Mouse (Mus musculus): ENCODE data around the gene B230118H07Rik.
A peak's percentile ranks its signal among the peaks of the same experiment; 100 is the strongest.
"Not testable (repeated sequence)": the region's sequence is repeated elsewhere in the genome, so short reads cannot be mapped to it uniquely, and the experiment has no call there.

Gene B230118H07Rik

DNA sequence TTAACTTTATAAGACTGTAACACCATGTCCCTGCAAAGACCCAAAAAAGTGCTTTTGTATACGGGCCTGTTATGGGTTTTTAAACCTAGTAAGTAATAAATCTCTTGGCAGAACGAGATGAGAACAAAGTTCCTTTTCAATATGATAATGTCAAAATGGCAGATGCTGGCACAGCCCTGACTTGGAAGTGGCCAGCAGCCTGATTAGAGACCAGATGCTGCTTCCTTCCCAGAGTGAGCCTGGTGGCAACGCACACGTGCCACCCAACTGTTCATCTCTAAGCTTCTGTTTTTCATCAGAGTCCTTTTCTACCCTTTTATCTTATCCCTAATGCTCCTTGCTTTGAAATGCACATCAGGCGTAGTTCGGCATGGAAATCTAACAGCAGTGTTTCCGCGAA, 58.0 kb downstream of the B230118H07Rik start:
- DNase-seq (ENCODE audit: low spot score): no peak

DNA sequence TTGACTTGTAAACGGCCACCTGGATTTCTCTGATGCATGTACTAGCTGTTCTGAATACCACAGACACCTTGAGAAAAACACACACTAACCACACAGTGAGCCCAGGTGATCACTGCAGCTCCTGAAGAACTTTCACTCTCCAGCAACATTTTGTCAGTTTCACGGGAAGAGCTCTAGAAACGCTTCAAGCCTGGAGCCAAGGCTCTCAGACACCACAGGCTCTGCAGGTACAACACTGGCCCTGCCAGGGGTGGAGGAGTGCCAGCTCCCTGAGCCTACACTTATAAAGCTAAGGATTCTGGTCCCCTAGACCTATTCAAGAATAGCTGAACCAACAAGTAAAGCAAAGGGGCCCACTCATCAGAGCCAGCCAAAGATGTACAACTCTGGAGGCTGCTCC, 67.9 kb downstream of the B230118H07Rik start:
- no peak for DNase-seq (ENCODE audit: low spot score)

DNA sequence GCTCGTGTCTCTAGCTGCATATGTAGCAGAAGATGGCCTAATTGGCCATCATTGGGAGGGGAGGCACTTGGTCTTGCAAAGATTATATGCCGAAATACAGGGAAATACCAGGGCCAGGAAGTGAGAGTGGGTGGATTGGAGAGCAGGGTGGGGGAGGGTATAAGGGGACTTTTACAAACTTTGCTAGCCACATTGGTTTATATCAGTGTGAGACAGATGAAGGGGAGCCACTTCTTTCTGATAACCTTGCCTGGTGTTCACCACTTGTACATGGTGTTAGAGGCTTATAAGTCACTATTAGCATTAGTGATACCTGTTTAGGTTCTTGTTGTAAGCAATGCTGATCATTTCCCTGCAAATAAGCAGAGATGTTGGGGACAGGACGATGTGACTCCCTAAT, 68.4 kb downstream of the B230118H07Rik start:
- no peak for DNase-seq (ENCODE audit: low spot score)

DNA sequence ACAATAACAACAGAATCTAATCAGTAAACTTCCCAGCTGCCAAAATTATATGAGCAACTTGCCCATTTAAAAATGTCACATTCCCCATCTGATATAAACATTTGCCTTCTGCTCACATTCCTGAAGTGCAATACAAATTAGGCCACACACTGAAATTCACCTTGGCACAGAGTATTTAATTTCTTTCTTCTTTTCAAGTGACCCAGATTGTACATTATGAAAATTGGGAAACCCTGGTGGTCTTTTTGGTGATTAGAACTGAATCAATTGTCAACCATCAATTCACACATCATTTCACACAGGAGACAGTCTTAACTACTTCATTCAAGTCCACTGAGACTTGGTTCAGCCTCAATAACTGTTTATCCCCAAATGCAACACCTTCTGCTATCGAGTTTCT, 68.9 kb downstream of the B230118H07Rik start:
- no peak for DNase-seq (ENCODE audit: low spot score)

DNA sequence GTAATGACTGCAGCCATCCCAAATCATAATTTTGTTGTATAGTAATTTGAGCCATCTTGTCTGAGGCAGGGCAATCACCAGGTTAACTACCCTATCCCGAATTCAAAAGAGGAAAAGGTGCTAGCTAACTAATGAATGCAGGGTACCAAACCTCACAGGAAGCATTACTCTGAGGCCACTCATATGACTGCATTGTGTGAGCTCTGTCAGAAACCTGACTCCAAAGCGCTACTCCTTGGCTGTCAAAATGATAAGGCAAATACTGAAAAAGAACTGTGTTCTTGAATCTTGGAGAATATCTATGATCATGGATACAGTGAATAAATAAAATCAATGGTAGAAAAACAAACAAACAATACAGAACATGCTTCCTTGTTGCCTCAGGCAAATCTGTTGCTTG, 69.3 kb downstream of the B230118H07Rik start:
- DNase-seq (ENCODE audit: low spot score): no peak

DNA sequence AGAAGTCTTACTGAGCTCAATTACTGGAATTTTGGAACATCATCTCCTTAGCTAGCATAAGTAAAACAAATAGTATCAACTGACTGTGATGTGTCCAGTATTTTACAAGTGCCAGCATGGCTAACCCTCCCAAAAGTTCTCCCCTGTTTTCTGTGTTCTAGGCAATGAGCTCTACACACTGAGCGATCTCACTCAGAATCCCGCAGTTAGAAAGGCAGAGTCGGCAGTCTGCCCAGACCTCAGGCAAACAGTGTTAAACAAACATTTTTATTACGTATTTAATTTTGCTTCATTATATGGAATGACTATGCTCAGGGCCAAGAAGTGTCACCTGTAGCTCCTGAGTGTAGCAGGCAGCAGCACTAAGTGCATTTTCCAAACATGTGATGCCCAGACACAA, 72.1 kb downstream of the B230118H07Rik start:
- no peak for DNase-seq (ENCODE audit: low spot score)

DNA sequence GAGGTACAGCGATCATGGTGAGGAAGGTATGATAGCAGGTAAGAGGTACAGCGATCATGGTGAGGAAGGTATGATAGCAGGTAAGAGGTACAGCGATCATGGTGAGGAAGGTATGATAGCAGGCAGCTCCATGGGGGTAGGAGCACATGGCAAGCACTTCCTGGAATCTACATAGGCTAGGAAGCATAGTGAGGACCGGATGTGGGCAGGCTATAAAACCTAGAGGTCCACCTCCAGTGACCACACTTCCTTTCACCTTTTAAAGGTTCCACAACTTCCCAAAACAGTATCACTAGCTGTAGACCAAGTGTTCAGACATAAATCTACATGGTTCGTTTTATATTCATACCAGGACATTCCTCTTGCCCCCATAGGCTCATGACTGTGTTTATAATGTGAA, 80.1 kb downstream of the B230118H07Rik start:
- DNase-seq (ENCODE audit: low spot score): no peak

DNA sequence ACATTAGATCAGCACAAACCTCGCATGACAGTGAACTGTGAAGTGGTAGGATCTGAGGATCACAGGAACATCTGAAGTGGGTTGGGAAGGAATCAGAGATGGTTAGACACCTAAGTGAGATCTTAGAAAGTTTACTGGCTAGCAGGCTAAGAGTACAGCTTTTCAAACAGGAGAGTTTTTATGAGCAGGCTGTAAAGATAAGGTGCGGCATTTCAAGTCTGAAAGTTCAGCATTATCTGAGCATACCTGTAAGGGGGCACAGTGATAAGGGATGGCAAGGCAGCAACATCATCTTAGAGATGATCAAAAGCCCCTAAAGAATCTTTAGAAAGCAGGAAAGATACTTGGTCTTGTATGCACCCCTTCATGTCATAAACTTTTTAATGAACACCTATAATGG, 81.8 kb downstream of the B230118H07Rik start:
- DNase-seq (ENCODE audit: low spot score): no peak

DNA sequence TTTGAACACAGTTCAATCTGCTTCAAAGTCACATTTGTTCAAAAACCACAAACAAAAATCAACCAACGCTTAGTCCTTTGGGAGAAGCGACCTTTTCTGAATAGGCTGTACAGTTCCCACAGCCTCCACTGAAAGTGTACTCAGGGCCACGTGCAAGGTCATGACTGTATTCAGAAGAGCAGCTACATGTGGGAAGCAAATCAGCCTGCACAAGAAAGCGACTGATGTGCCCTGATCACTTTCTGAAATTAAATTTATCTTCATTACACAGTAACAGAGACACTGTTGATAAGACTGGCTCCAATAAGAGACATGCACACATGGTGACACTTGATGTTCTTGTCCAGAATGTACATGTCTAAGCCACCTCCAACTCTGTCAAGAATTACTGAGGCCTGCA, 85.6 kb downstream of the B230118H07Rik start:
- no peak for DNase-seq (ENCODE audit: low spot score)

DNA sequence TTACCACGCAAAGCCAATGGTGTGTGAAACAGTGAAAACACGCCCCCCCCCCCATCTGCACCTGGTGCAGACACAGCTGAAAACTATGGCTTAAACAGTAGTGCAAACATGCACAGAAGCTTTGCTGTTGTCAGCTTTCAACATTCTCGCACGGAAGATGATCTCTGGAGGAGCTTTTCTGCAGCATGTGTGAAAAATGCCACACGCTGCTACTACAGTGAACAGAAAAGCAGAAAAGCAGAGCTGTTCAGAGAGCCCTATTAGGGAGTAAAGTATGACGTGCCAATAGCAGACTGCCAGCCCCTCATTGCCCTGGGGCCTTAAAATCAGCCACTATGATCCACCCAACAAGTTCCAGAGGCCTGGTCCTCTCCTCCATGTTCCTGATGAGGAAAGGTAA, 86.1 kb downstream of the B230118H07Rik start:
- DNase-seq (ENCODE audit: low spot score): no peak

DNA sequence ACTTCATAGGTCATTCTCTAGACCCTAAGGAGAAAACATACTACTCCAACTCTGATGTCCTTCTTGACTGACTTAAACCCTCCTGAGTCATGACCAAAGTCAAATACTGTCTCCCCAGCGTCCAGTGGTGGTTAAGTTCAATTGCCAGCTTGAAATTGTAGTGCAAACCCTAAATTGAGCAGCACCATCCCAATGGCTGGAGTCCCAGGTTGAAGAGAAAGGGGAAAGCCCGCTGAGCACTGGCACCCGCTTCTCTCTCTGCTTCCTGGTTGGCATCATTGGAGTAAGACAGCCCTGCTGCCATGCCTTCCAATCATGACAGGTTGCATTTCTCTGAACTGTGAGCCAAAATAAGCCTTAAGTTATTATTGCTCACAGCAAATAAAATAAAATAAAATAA, 89.9 kb downstream of the B230118H07Rik start:
- no peak for DNase-seq (ENCODE audit: low spot score)

DNA sequence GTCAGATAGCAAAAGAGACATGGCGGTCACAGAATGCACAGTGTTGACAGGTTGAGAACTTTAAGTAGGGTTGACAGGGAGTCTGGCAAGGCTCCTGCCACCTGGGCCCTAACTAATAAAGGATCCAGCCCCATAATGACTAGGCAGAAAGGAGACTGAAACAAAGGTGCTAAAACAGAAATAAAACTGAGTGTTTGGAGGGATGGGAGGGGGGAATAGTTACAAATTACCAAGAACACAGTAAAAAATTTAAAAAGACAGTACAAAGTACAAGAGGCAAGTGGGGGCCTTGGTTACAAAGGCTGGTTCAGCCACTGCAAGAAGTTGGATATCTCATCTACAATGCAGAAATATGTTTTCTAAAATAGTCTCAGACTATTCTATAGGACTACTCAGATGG, 93.4 kb downstream of the B230118H07Rik start:
- peak; percentile 4 for DNase-seq (ENCODE audit: low spot score)

DNA sequence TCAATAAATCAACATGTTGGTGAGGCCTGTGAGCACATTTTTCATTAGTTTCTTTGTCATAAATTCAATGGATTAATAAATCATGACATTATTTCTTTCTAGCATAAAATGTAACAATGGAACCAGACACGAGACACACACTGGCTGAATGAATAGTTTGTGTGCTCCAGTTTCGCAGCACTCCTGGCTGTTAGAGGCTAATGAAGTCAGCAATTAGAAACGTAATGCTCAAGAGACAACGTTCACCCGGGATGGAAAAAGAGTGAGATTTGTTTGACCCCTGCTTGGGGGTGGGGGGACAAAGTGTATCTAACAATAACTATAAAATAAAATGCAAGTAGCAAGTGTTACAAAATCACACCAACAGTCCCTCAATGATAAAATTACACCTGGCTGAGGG, 95.5 kb downstream of the B230118H07Rik start:
- DNase-seq (ENCODE audit: low spot score): no peak

DNA sequence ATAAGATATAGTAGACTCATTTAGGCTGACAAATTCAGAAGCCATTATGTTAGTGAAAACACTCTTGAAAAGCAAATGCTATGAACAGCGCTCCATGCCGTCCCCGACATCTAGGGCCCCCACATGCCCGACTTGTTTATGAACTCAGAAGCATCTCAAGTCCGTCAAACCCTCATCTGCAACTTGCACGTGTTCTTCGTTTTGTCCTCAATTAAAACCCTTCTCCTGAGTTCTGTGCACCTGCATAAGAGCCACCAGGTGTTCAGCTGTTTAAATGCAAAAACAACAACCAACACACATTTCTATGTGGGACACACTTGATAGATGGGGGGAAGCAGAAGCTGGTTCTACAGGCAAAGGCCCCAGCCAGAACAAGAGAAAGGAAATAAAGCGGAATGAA, 97.0 kb downstream of the B230118H07Rik start:
- DNase-seq (ENCODE audit: low spot score): no peak

DNA sequence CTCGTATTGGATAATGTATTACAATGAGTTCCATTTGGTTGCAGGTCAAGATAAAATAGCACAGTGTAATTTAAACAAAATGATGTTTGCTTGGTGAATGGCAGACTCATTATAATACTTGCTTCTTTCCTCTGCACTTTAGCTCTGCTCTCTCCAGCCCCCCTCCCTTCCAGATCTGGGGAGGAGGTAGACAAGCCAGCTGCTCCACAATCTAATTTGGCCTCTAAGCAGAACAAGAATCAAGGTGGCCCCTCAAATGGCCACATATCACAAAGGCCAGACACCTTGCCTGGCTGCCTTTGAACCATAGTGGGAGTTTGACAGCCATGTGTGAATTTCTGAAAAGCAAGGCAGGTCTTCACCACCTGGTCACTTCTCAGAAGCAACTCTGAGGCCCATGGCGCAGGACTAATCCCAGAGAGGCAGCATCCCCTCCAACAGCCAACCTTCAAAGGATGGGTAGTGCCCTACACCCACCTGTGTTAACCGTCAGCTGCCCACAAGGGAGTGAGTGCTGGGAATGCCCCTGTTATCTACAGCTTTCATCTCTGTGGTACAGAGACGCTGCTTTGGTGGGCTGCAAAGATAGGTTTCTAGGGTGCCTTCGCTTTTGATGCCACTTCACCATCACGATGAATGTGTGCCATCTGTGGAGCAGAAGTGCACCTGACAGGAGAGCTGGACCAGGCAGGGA, 98.2 kb downstream of the B230118H07Rik start:
- DNase-seq (ENCODE audit: low spot score): no peak

DNA sequence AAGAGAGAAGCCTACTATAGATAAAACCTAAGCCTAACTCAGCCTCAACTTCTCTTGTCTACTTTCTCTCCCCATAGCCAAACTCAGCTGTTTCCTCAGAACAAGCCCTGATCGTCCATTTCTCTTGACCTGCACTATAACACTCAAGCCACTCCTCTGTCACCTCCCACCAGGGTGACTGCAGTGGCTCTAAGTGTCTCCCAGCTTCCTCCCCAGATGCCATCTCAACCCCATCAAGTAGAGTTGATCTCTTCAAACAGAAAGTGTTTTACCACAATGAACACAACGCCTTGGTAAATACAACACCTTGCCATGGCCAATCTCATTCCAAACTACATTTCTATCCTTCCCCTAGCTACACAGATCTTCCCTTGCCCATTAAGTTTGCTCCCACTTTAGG, 99.2 kb downstream of the B230118H07Rik start:
- DNase-seq (ENCODE audit: low spot score): no peak

DNA sequence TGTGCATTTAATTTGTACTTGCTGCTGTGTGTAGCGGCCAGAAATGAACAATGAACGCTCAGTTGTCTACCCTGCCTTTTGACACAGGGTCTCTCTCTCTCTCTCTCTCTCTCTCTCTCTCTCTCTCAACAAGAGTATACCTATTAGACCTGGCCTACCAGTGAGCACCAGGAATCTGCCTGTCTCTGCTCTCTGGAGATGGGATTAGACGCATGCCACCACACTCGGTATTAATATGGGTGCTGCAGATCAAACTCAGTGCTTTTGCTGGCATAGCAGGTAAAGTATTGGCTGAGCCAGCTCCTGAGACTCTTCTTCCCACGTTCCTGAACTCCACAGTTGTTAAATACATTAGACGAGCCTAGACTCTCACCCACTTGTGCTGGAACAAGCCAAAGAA, 100.5 kb downstream of the B230118H07Rik start:
- DNase-seq (ENCODE audit: low spot score): no peak

DNA sequence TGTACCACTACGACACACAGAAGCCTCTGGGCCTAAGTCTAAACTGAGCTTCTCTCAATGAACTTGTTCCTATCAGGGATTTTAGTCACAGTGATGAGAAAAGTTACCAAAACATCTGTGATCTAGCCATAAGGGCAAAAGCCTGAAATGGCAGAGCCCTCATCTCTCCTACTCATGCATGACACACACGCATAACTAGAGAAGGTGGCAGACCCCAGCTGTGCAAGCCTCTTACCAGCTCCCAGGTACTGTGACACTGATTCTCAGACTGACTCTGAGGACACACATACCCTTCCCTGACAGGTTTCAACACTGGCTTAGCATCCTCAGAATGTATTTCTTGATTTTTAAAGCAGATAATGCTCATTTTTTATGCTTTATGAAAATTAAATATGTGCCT, 103.7 kb downstream of the B230118H07Rik start:
- DNase-seq (ENCODE audit: low spot score): no peak

DNA sequence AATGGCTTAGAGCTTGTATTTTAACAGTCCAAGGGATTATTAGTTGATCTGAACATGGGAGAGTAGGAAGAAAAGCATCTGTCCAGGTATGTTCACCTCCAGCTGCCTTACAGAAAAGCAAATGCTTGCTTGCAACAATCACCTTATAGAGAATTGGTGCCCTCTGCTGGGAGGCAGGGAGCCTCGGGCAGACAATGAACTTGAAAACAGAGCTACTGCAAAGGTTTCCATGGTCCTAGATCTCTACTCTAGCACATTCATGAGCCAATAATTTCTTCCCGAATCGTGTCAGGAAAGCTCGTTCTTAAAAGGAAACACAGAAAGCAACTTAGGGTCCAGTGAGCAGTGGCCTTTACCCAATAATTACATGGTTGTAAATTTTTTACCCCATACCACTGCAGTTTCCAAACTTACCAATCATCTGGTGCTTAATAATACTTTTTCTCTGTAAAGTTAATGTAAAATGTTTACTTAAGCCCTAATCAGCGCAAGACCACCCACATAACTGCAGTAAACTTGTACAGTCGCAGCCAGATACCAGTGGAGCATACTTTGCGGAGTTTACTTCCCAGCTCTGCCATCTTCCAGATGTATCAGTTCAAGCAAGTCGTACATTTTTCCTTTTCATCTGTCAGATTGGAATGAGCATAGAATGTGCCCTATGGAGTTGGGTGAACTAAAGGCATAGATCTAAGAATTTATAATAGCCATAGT, 105.5 kb downstream of the B230118H07Rik start:
- DNase-seq (ENCODE audit: low spot score): no peak

DNA sequence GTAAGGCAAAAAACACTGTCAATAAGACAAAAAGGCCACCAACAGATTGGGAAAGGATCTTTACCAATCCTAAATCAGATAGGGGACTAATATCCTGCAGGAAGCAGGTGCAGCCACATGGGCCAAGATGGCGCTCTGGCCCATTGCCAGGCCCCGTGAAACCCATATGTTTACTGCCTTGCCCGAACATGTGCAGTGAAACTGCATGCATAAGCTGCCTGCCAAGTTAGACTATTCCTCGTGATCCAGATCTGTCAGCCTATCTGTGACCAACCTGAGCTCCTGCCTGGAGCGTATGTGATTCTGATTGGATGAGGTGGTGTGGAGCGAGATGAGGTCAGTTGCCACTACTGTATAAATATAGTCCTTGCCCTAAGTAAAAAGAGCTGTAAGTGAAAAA, 112.4 kb downstream of the B230118H07Rik start:
- not testable (repeated sequence) for DNase-seq (ENCODE audit: low spot score)

DNA sequence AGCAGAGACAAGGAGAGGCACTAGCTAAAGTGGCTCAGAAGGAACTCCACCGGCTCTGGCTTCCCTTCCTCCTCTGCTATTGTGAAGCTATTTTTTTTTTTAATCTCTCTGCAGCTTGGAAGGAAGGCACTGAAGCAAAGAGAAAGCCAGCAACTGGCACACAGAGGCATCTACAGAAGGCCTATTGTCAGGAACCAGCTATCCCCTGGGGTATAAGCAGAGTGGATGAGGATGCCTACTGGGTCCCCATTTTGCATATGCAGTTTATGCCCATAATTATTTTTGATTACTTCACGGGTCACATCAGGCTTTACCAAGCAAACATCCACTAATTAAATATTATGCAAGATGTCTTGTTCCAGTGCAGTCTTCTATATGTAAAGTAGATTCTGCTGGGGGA, 115.6 kb downstream of the B230118H07Rik start:
- DNase-seq (ENCODE audit: low spot score): no peak

DNA sequence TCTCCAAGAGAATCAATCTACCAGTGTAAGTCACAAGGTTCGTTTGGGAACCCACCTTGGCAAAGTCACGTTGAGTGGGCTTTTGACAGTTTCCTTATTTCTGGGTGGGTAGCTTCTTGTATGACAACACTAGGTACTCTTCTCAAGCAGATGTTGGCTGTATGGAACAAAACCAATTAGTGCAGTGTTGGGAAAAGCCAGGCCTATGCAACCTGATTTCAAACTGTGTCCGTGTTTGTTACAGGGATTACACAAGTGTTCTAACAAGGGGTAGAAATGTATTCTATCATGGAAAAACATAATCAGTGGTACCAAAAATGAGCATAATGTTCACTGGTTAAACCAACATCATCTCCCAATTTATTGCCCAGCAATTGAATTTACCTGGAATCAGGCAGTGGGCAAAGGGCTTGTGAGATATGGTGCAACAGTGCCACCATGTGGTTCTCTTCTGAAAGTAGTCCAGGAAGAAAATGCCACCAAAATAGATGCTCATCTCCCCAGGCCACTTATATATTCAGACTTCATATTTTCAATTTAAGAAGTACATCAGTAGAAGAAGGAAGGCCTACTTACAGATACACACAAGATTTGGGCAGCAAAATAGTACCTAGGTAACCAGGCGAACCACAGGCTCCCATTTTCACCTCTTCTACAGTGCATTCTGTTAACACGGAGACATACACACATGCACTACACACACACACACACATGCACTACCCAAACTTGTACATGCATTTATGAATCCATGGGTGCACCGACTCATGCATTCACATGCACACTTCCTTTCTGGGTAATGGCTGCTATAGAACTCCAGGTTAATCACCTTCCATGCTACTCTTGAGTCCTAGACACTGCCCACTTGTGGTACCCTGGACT, 123.6 kb downstream of the B230118H07Rik start:
- no peak for DNase-seq (ENCODE audit: low spot score)

DNA sequence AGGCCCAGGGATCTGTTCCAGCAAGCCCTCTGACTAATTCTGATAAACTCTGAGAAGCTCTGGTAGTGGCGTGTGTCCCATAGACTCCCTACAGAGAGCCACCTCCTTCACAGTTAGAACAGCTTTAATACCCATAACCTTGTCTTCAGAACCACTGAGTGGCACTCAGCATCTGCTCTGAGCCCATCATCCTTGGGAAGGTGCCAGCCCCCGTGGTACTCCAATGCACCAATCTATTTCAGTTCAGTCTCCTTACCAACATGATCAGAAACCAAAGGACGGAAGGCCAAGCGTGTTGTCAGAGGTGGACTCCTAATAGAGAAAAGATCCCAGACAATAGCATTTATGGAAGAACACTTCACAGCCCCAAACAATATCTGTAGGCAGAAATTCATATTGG, 124.2 kb downstream of the B230118H07Rik start:
- no peak for DNase-seq (ENCODE audit: low spot score)
